Mouse (Mus musculus) 3T3-L1 (cell line): Measurements from ENCODE around the gene Dusp3.
A peak's percentile ranks its signal among the peaks of the same experiment; 100 is the strongest.

Source experiments
- DNase-seq: peaks from one replicate; pipeline ENCODE4 v3.0.0-alpha.2; 2015; ENCODE audit warnings: low read depth, low spot score

The Dusp3 gene

DNA sequence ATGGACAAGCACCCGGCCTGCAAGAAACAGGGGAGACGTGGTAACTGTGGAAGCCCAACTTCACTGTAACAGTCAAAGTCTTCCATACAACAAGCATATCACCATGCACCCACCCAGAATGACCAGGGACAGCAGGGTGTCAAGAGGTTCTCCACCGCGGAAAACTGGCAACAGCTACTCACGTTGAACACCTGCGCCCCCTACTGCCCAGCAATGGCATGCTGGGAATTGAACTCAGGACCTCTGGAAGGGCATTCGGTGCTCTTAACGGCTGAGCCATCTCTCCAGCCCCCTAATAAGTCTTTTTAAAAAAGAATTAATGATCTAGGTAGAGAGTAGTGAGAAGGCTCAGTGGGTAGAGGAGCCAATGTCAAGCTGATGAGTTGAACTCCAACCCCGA is 11.9 kb downstream of the Dusp3 start:
- no peak for DNase-seq

DNA sequence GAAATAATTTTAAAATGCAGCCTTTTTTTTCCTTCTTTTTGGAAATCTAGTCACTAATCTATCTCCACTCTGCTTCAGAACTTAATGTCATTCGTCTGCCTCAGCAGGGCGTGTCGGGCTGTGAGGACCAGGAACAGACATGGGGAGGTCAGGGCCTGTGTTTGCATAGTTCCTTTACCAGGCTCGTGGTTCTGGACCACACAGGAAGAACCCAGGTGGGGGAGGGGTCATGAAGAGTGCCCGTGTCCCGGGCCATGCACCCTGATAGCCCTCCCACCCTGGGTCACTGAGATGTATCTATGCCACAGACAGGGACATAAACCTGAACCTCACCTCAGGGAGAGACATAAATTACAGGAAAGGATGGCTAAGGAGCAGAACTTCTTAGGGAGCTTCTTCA is 12.6 kb downstream of the Dusp3 start:
- no peak for DNase-seq

GRCm38 (mm10) chr11:101973496-101973895 is 13.3 kb downstream of the Dusp3 start:
- no peak for DNase-seq

- DNase-seq, result no peak
Observed at GRCm38 (mm10) chr11:101972651-101973050, 14.2 kb downstream of the Dusp3 start.

GRCm38 (mm10) chr11:101972097-101972496 is 14.7 kb downstream of the Dusp3 start:
- no peak for DNase-seq

GRCm38 (mm10) chr11:101971410-101971809 is 15.4 kb downstream of the Dusp3 start:
- DNase-seq, result peak; percentile 41

DNA sequence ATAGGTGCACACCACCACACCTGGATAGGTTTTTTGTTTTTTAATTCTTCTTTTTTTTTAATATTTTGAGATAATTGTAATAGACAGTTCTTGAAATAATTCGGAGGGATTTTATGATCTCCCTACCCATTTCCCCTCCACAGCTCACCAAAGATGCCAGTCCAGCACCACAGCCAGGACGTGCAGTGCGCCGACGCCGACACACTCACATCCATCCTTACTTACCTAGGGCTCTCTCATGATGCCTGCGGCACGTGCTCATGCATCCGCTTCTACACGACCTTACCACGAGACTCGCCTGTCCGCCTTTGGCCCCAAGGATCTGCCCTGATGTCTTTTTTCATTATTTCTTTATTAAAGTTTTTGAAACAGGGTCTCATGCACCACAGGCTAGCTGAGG is 17.0 kb downstream of the Dusp3 start:
- no peak for DNase-seq

GRCm38 (mm10) chr11:101968791-101969190 is 18.0 kb downstream of the Dusp3 start:
- DNase-seq, result peak; percentile 92

GRCm38 (mm10) chr11:101968311-101968710 is 18.5 kb downstream of the Dusp3 start:
- no peak for DNase-seq

GRCm38 (mm10) chr11:101966965-101967614 is 19.7 kb downstream of the Dusp3 start, which contains the start of gene Sost:
Gene Sost (minus strand): TSS chr11:101967015.
- DNase-seq, result no peak

GRCm38 (mm10) chr11:101965553-101965952 is 21.3 kb downstream of the Dusp3 start:
- no peak for DNase-seq

DNA sequence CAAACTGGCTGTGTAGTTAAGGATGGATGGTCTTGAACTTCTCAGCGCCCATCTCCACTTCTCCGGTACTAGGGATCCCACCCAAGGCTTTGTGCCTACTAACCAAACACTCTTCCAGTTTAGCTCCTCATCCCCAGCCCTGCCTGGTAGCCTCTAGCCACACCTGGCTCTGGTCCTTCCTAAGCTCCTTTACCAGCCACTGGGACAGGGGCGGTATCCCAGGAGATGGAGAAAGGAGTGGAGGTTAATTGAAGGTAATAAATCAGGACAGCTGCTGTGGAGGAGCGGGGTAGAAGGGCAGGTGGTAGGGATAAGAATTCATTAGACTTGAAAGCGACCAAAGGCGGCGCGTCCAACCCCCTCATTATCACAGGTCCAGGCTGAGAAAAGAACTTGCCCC is 22.2 kb downstream of the Dusp3 start:
- DNase-seq, result no peak

DNA sequence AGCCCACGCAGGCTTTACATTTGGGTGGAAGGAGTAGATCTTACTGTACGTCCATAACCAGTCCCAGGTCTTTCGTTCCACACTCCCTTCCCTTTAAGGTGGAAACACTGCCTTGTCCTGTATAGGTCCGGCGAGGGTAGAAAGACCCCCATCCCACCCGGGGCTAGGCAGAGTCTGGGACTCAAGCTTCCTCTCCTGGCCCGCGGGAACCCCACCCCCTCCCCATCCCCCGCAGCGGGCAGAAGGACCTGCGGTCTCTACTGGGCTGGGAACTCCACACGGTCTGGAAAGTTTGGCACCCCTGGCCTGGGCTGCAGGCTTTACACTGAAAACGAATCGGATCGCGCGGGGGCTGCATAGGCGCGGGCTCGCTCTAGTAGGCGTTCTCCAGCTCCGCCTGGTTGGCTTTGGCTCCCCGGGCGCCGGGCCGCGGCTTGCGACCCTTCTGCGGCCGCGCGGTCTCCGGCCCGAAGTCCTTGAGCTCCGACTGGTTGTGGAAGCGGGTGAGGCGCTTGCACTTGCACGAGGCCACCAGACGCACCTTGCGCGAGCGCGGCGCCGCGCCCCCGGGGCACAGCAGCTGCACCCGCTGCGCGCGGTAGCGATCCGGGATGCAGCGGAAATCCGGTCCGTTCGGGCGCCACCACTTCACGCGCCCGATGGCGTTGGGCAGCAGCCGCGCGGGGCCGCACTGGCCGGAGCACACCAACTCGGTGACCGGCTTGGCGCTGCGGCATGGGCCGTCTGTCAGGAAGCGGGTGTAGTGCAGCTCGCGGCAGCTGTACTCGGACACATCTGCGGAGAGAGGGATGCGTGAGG is 23.1 kb downstream of the Dusp3 start:
- DNase-seq, result no peak

- no peak for DNase-seq
Observed at GRCm38 (mm10) chr11:101963043-101963442, 23.8 kb downstream of the Dusp3 start.

DNA sequence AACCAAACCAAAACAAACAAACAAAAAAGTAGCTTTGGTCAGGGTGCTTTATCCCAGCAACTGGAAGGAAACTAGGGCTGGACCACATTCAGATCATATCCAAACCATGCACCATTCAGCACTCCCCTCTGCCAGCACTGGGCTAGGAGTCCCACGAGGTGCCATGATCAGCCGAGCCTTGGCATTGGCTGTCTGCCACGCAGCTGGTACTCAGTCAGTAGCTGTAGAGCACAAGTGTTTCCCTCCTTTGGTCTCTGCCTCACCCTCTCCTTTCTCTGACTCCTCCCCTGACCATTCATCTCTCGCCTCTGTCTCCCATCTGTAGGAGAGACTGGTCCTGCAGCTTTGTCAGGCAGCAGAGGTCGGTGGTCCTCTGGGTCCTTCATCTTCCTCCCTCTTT is 29.3 kb downstream of the Dusp3 start:
- no peak for DNase-seq

- no peak for DNase-seq
Observed at GRCm38 (mm10) chr11:101953441-101953840, 33.4 kb downstream of the Dusp3 start.

DNA sequence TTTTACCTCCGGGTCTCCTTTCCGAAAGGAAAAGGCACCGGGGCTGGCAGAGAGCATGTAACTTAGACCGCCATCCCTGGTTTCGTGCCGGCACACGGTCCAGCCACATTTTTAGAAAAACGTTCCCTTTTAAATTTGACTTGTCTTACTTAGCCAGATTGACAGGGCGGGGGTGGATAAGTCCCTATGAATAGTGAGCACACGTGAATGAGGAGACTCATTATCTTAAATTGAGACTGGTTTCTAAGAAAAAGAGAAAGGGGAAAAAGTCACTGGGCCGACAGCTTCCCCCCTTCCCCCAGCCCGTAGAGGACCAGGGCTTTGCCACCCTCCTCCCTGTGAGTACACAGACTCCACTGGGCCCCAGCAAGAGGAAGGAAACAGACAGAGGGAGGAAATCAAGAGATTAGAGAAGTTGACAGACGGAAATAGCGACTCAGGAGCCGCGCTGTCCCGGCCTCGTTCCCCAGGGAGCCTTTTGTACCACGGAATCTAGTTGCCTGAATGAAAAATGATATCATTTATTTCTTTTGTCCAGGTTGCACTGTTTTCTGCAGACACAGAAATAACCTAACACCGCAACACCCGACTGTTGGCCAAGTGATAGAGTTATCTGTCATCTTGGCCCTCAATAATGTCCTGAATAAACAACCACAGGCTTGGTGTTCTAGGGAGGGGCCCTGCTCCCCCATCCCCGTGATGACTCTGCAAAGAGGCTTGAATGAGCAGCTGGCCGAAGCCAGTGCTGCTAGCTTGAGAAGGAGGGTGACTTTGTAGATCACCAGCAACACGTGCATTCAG is 34.1 kb downstream of the Dusp3 start:
- DNase-seq, result peak; percentile 69

DNA sequence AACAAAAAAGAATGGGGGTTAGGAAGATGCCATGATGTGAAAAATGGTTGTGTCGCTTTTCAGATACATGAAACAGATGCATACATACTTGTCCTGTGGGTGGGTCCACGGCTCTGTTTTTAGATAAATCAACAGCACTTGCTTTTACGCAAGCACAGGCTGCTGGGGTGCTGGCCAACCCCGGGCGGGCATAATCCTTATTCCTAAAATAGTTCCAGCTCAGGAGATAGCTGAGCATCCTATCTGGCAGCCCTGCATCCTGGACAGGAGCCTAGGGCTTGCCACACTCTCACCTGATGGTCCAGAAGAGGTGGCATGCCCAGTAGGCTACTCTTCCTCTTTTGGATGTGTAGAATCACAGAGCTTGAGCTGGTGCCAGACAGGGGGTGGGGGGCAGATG is 36.8 kb downstream of the Dusp3 start:
- DNase-seq, result no peak

GRCm38 (mm10) chr11:101946525-101946924 is 40.3 kb downstream of the Dusp3 start:
- no peak for DNase-seq

DNA sequence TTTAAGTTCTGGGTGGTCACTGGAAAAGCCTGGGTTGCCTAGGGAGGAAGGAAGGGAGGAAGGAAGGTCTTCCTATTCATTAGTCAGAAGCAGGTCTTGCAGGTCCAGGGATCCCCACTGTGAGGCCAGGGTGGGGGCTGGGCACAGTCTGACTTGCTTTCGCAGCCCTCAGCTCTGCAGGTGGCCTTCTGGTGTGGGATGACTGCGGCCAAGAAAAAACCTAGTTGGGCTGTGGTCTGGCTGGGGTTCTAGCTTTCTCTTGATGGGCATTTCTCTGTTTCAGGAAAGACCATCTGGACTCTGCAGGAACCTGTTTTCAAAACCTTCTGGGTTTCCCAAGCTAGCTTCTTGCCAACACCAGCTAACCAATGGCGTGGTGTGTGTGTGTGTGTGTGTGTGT is 43.8 kb downstream of the Dusp3 start:
- no peak for DNase-seq

- no peak for DNase-seq
Observed at GRCm38 (mm10) chr11:101937108-101937507, 49.7 kb downstream of the Dusp3 start.

- no peak for DNase-seq
Observed at GRCm38 (mm10) chr11:101936421-101936820, 50.4 kb downstream of the Dusp3 start.
